Mouse (Mus musculus) thymus, postnatal 25 days (tissue): ENCODE results near the gene Gm10447.

Experiments used
- DNase-seq: peaks from one replicate; pipeline ENCODE4 v3.0.0; 2022

Gm10447 gene

GRCm38 (mm10) chr11:53456474-53457371, at the start of gene Gm10447, which contains the start of gene Shroom1:
Gene Gm10447, minus strand, starts transcription at chr11:53457110.
Gene Shroom1, plus strand, starts transcription at chr11:53457205.
- DNase-seq, result no peak

GRCm38 (mm10) chr11:53505026-53505663, 48.2 kb upstream of the Gm10447 start:
- no peak for DNase-seq

- DNase-seq, result no peak
Observed at GRCm38 (mm10) chr11:53504376-53504775, 47.5 kb upstream of the Gm10447 start.

- DNase-seq, result no peak
Observed at GRCm38 (mm10) chr11:53503738-53504137, 46.8 kb upstream of the Gm10447 start.

- no peak for DNase-seq
Observed at GRCm38 (mm10) chr11:53502039-53502765, 45.3 kb upstream of the Gm10447 start.

GRCm38 (mm10) chr11:53500569-53500968, 43.7 kb upstream of the Gm10447 start:
- no peak for DNase-seq

GRCm38 (mm10) chr11:53496946-53497345, 40.0 kb upstream of the Gm10447 start:
- peak; percentile 32 for DNase-seq

- no peak for DNase-seq
Observed at GRCm38 (mm10) chr11:53495417-53495816, 38.5 kb upstream of the Gm10447 start.

- DNase-seq, result no peak
Observed at GRCm38 (mm10) chr11:53493243-53493955, 36.5 kb upstream of the Gm10447 start.

- no peak for DNase-seq
Observed at GRCm38 (mm10) chr11:53491954-53492401, 35.1 kb upstream of the Gm10447 start.

GRCm38 (mm10) chr11:53489421-53489820, 32.5 kb upstream of the Gm10447 start:
- no peak for DNase-seq

GRCm38 (mm10) chr11:53489007-53489406, 32.1 kb upstream of the Gm10447 start:
- no peak for DNase-seq

GRCm38 (mm10) chr11:53486822-53487594, 30.1 kb upstream of the Gm10447 start:
- DNase-seq, result no peak

GRCm38 (mm10) chr11:53486351-53486750, 29.4 kb upstream of the Gm10447 start:
- DNase-seq, result no peak

GRCm38 (mm10) chr11:53485719-53486118, 28.8 kb upstream of the Gm10447 start:
- DNase-seq, result no peak

GRCm38 (mm10) chr11:53483159-53483891, 26.4 kb upstream of the Gm10447 start:
- DNase-seq, result no peak

- DNase-seq, result no peak
Observed at GRCm38 (mm10) chr11:53481088-53481730, 24.3 kb upstream of the Gm10447 start.

GRCm38 (mm10) chr11:53479783-53480301, 22.9 kb upstream of the Gm10447 start, which contains the start of the genes Gm9945 and Sowaha:
Gene Gm9945, plus strand, starts transcription at chr11:53480166.
Gene Sowaha, minus strand, starts transcription at chr11:53480274.
- DNase-seq, result peak; percentile 25

GRCm38 (mm10) chr11:53479171-53479782, 22.4 kb upstream of the Gm10447 start:
- no peak for DNase-seq
